Mouse (Mus musculus) thymus, postnatal 25 days (tissue): ENCODE data around the gene Nhlh1.

Experiments used
- DNase-seq: peaks from one replicate; pipeline ENCODE4 v3.0.0; 2022

Gene Nhlh1

GRCm38 (mm10) chr1:172052766-172053279 lies 4.5 kb downstream of the Nhlh1 start:
- DNase-seq = no peak

- no peak for DNase-seq
Measured at GRCm38 (mm10) chr1:172049131-172049782, 8.1 kb downstream of the Nhlh1 start.

DNA sequence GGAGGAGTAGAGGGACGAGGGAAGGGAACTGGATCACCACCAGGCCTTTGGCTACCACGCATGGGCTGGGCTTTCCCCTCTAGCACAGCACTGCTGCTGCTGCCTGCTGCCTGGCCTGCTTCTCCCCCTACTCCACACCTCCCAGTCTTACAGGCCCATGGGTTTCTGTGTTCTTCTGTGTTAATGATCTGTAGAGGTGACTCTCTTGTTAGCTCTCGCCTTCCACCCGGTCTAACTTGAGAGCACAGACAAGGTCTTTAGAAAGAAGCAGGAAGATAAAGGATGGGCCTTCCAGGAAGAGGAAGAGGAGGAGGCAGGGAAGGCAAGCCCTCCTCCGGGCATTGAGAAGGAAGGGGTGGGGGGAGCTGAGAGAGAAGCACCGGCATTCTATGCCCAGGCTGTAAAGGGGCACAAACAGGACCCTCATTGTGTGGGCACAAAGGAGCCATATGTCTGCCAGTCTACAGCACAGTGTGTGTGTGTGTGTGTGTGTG lies 9.1 kb downstream of the Nhlh1 start:
- no peak for DNase-seq

GRCm38 (mm10) chr1:172046938-172047337 lies 10.4 kb downstream of the Nhlh1 start:
- DNase-seq = peak; percentile 82

DNA sequence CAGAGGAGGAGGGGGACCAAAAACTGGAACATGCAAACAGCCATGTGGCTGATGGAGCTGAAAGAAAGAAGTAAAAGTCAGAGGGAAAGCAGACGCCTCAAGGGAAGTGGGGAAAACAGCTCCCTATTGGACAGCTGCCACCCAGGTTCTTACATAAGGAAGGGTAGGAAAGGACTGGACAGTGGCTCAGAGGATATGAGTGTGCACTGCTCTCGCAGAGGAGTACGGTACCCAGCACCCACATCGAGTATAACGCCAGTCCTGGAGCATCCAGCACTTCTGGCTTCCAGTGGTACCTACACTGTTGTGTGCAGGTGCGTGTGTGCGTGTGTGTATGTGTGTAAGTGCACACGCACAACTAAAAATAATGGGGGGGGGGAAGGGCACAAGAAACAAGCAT lies 11.0 kb downstream of the Nhlh1 start:
- DNase-seq = no peak

DNA sequence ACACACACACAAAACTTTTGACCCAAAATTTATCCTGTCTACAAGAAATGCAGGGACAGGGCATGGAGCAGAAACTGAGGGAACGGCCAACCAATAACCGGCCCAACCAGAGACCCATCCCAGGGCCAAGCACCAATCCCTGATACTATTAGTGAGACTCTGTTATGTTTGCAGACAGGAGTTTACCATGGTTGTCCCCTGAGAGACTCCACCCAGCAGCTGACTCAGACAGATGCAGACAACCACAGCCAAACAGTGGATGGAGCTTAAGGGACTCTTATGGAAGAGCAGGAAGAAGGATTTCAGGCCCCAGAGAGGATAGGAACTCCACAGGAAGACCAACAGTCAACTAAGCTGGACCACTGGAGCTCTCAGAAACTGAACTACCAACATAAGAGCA lies 27.5 kb downstream of the Nhlh1 start:
- DNase-seq = no peak

DNA sequence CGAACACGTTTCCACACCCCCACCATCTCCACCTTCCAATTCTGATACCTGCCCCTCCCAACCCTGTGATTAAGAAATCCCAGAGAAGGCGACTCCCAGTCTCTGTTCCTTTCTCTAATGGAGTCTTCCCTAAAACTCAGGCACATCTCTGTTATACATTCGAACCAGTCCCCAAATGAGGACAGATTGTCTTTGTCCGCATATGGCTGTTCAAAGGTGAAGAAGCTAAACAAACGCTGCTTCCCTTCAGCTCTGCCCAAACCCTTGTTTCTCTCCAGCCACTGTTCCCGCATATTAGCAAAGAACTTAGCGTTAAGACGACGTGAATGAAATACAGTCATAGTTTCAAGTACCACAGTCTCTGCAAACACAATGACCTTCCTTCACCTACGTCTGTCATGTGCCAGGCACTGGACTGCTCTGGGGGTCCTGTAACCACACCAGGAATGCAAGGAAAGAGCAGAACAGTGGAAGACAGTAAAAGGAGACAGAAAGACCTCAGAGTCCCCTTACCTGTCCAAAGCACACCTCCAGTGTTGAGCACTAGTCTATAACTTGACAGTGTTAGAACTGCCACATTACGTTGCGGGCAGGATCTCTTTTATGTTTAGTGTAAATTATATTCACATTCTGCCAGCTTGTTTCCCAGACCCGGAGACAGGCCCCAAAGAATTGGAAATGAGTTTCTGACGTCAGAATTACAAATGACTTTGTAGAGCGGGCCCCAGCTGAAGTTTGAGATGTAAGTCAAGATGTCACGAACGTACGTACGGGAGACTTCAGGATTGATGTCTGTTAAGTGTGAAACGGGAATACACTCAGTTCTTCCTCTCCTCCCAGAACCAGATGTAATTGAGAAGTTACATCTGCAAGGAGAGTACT lies 28.7 kb downstream of the Nhlh1 start, which contains the start of gene Vangl2:
Gene Vangl2, minus strand, starts transcription at position 51 of the 882 bp plus-strand sequence.
- no peak for DNase-seq

DNA sequence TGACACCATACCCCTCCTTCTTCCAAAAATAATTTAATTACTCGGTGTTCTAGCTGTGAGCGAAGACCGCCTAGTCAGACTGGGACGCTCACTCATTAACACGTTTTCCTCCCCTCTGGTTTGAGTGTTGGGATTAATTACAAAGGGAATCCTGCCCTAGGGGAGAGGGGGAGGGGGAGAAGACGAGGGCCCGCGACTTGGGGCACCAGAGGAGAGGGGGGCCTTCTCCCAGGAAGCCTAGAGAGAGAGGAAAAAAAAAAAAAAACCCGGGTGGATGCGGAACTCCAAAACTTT lies 29.6 kb downstream of the Nhlh1 start:
- DNase-seq = no peak

GRCm38 (mm10) chr1:172027010-172027808 lies 30.2 kb downstream of the Nhlh1 start:
- DNase-seq = peak; percentile 90

GRCm38 (mm10) chr1:172026201-172026901 lies 31.0 kb downstream of the Nhlh1 start:
- peak; percentile 65 for DNase-seq

DNA sequence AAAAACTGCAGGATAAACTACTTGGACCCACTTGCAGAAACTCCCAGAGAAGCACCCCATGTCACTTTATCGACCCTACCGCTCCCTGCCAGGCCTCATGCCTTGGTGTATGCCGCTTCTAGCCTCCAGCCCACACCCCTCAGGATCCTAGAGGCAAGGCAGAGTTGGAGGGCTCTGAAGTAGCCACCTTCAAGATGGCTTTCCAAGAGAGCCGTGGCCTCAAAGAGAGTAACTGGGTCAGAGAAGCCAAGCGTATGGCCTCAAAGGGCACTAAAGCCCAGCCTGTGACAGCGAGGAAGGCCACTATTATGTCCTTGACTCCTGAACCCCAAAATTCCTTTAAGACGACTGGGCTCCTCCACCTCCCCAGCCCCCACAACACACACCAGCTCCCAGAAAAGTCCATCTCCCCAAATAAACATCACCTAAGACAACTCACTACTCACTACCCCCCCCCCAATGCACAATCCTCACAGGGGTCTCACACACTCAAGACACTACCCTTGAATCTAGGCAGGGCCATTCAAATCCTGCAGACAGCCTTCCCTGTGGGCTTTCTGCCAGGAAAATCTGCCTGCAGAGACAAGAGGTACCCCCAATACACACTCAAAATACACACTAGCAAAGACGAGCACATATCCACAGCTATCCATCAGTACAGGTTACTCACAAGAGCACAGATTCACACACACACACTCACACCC lies 32.0 kb downstream of the Nhlh1 start:
- no peak for DNase-seq

GRCm38 (mm10) chr1:172024140-172024895 lies 33.1 kb downstream of the Nhlh1 start:
- no peak for DNase-seq

- DNase-seq = no peak
Measured at GRCm38 (mm10) chr1:172019863-172020521, 37.4 kb downstream of the Nhlh1 start.

DNA sequence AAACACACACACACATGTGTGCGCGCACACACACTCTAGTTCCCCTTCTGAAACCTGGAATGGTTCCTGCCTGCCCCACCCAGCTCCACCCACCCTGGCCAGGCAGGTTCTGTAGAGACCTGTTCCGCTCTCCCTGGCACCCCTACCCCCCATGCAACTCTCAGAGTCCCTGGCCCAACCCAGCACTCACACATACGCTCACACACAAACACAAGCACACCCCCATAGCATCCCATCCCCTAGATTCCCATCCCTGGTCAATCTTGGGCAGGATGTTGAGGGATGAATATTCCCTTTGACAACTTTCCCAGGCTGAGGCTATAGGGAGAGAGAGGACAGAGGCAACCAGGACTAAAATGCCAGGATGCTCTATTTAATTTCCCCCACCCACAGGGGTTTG lies 38.0 kb downstream of the Nhlh1 start:
- no peak for DNase-seq

DNA sequence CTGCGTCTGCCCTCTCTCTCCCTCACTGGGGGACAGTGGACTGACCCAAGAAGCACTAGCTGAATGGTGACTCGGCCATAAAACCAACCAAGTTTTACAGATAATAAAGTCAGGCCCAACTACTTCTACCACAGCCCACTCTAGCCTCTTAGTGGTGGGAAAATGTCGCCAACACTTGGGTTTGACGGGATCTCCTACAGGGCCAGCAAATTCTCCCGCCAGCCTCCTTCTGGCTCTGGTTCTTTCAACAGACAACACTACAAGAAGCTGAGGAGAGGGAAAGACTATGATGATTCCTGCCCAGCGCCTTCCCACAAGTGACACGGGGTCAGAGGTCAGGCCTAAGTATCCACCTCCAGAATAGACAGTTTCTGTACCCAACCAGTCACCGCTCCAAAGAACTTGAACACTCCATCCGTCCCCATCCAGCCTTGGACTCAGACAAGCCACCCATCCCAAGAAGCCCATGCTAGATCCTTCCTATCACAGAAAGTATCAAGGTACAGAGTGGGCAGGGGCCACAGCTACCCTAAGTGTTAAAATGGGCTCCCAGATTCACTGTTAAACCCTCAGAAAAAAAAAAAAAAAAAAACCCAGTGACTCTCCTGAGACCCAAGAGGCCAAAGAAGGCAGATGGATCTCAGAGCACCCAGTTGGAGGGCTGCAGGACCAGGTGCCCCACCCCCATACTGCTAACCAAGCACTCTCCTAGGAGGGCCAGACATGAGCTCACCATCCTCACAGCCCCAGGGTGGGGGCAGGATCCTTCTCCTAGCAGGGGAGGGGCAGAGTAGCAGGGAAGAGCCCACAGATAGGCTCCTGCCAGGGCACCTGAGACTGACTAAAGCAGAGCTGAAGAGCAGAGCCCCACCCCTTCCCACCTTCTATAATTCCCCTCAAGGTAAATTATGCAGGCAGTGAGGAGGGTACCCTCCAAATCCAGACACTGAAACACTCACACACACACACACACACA lies 38.7 kb downstream of the Nhlh1 start:
- DNase-seq = no peak

- no peak for DNase-seq
Measured at GRCm38 (mm10) chr1:172017517-172018070, 39.8 kb downstream of the Nhlh1 start.

GRCm38 (mm10) chr1:172016660-172017516 lies 40.5 kb downstream of the Nhlh1 start:
- DNase-seq = no peak

DNA sequence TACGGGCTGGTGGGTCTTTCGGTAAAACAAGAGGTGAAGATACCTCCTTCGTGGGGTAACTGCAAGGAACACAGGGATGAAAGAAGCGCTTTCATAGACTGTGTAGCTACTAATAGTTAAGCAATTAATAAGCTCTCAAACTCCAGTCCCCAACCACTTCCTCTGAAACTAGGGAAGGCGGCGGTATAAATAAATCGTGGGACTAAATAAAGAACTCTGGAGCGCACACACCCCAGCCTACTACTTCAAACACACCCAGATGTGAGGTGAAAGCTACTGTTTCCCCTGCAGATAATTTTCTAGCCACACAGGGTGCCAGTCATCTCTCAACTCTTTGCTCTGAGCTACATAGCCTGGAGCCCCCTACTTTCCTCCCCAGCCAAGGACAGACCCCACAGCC lies 41.3 kb downstream of the Nhlh1 start:
- DNase-seq = peak; percentile 42
